In the genomic region with DNA sequence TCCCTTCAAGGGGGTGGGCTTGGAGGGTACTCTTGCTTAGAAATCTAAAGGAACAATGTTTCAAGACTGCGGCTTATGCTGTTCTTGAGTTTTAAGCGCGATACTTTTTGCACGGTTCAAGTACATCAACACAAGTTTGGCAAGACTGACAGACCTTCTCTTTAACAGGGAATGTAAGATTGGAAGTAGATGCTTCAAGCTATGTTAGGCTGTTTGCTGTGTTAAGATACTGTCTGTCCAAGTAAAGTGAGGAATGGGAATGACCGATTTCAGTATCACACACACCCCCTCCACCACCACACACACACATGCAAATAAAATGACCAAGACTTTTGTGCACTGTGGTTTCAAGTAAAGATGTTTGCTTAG, we compare ENCODE assay signal across 8 mouse cellular contexts. TPM values are rescaled to one million over a fixed set of nuclear protein-coding genes. Genes with fewer than 3 reads are reported as not detected.
DNase-seq lines count a peak whose midpoint lies in the region; ATAC-seq and TF ChIP-seq lines count a peak whose summit lies in the region.

No protein-coding gene starts in this region.

- no peaks in the 10 kb centered on the region for H3K27me3 ChIP-seq in lung, embryonic 14.5 days (ENCODE audit: insufficient read depth, low read length)
- no peaks in the 10 kb centered on the region for H3K27me3 ChIP-seq in forebrain, embryonic 13.5 days
- no peaks in the 10 kb centered on the region for H3K27me3 ChIP-seq in limb, embryonic 12.5 days
- H3K27me3 ChIP-seq in neural tube, embryonic 15.5 days (replicated peaks), result no peaks in the 10 kb centered on the region

- peak overlapping the region; percentile 61 for H3K4me3 ChIP-seq in lung, embryonic 14.5 days (ENCODE audit: low read depth, low read length)
- peak overlapping the region; percentile 72 for H3K4me3 ChIP-seq in forebrain, embryonic 13.5 days
- peak overlapping the region; percentile 65 for H3K4me3 ChIP-seq in limb, embryonic 12.5 days (replicated peaks)
- H3K4me3 ChIP-seq in neural tube, embryonic 15.5 days (replicated peaks), result peak overlapping the region; percentile 71

- no peaks in the 10 kb centered on the region for H3K4me1 ChIP-seq in lung, embryonic 14.5 days (ENCODE audit: insufficient read depth)
- H3K4me1 ChIP-seq in forebrain, embryonic 13.5 days, result peaks cover 6% of the 10 kb centered on the region; the same call in 1 of the 2 replicates
- H3K4me1 ChIP-seq in limb, embryonic 12.5 days (replicated peaks), result 0 out of 2 replicates have a peak, but pooled peaks cover 4% of the 10 kb centered on the region
- no peaks in the 10 kb centered on the region for H3K4me1 ChIP-seq in neural tube, embryonic 15.5 days

- TF ChIP-seq CTCF in lung, embryonic 14.5 days (IDR thresholded peaks at IDR 0.05; ENCODE audit: low read depth), result no peak

- no peak overlapping the region for H3K27ac ChIP-seq in lung, embryonic 14.5 days (ENCODE audit: low read depth)
- peak overlapping the region; percentile 75 for H3K27ac ChIP-seq in forebrain, embryonic 13.5 days
- no peak overlapping the region for H3K27ac ChIP-seq in limb, embryonic 12.5 days
- peak overlapping the region; percentile 91 for H3K27ac ChIP-seq in neural tube, embryonic 15.5 days (replicated peaks)

- H3K9ac ChIP-seq in lung, embryonic 14.5 days, result peak overlapping the region; percentile 56
- peak overlapping the region; percentile 84 for H3K9ac ChIP-seq in forebrain, embryonic 13.5 days
- H3K9ac ChIP-seq in limb, embryonic 12.5 days (replicated peaks), result peak overlapping the region; percentile 70
- peak overlapping the region; percentile 76 for H3K9ac ChIP-seq in neural tube, embryonic 15.5 days (replicated peaks)

- H3K4me2 ChIP-seq in lung, embryonic 14.5 days, result peak overlapping the region; percentile 62
- H3K4me2 ChIP-seq in forebrain, embryonic 13.5 days, result peak overlapping the region; percentile 64
- H3K4me2 ChIP-seq in limb, embryonic 12.5 days, result peak overlapping the region; percentile 77
- H3K4me2 ChIP-seq in neural tube, embryonic 15.5 days, result peak overlapping the region; percentile 70

- 5% methylated on average over 5 of the region's 5 CpGs for WGBS in lung, embryonic 14.5 days
- 8% methylated on average over 5 of the region's 5 CpGs for WGBS in forebrain, embryonic 13.5 days
- 11% methylated on average over 5 of the region's 5 CpGs for WGBS in limb, embryonic 12.5 days
- WGBS in neural tube, embryonic 15.5 days, result 5% methylated on average over 5 of the region's 5 CpGs

- no peak for DNase-seq in lung, embryonic 14.5 days
- no peak for DNase-seq in lung, adult 18-20 months
- no peak for DNase-seq in right cerebral cortex, postnatal 4 days
- no peak for DNase-seq in cerebellum, adult 11 months

- H3K9me3 ChIP-seq in lung, embryonic 14.5 days (ENCODE audit: low read depth, low read length), result no peaks in the 10 kb centered on the region
- no peaks in the 10 kb centered on the region for H3K9me3 ChIP-seq in forebrain, embryonic 13.5 days (replicated peaks)
- H3K9me3 ChIP-seq in limb, embryonic 12.5 days, result no peaks in the 10 kb centered on the region
- H3K9me3 ChIP-seq in neural tube, embryonic 15.5 days (replicated peaks), result no peaks in the 10 kb centered on the region

- ATAC-seq in lung, embryonic 14.5 days (ENCODE audit: insufficient read depth), result no peak; the same call in 1 of the 2 replicates
- no peak for ATAC-seq in forebrain, embryonic 13.5 days
- ATAC-seq in limb, embryonic 12.5 days (ENCODE audit: insufficient number of reproducible peaks, insufficient read depth, low FRiP score, low TSS enrichment, low read depth), result peak; percentile 23
- peak; percentile 33; the same call in 1 of the 2 replicates for ATAC-seq in neural tube, embryonic 15.5 days (ENCODE audit: low FRiP score)
- no peak for ATAC-seq in monocyte, adult 5-6 weeks (replicated peaks; ENCODE audit: insufficient number of reproducible peaks, low FRiP score, low TSS enrichment, poor library complexity, severe bottlenecking)

- no peaks in the 10 kb centered on the region for H3K36me3 ChIP-seq in lung, embryonic 14.5 days (ENCODE audit: insufficient read depth)
- H3K36me3 ChIP-seq in forebrain, embryonic 13.5 days (ENCODE audit: poor library complexity, severe bottlenecking), result no peaks in the 10 kb centered on the region
- H3K36me3 ChIP-seq in limb, embryonic 12.5 days, result no peaks in the 10 kb centered on the region
- no peaks in the 10 kb centered on the region for H3K36me3 ChIP-seq in neural tube, embryonic 15.5 days

RNA-seq across cellular contexts. Expression of a gene that starts 0.3 kb away (rescaled TPM):
- 1.9 and 2.6 TPM in 2 replicates for polyA plus RNA-seq in lung, embryonic 14.5 days (2014; fragmentation: Nextera tagmentation; extraction: Ambion mirVana)
- polyA plus RNA-seq in forebrain, embryonic 13.5 days (2015; fragmentation: Nextera tagmentation; extraction: Ambion mirVana), result 228 and 261 TPM in 2 replicates
- 2.9 and 4.0 TPM in 2 replicates for polyA plus RNA-seq in limb, embryonic 12.5 days (2016; fragmentation: Nextera tagmentation; extraction: Ambion mirVana)
- 304 and 344 TPM in 2 replicates for polyA plus RNA-seq in neural tube, embryonic 15.5 days (2015; fragmentation: Nextera tagmentation; extraction: Ambion mirVana)
- not detected in 3 replicates for total RNA-seq in monocyte, adult 5-6 weeks (2017)

RNA-seq across cellular contexts. Expression of a gene that starts 45.5 kb away (rescaled TPM):
- polyA plus RNA-seq in lung, embryonic 14.5 days (2014; fragmentation: Nextera tagmentation; extraction: Ambion mirVana), result 0.16 and 0.34 TPM in 2 replicates
- 2.3 and 2.5 TPM in 2 replicates for polyA plus RNA-seq in forebrain, embryonic 13.5 days (2015; fragmentation: Nextera tagmentation; extraction: Ambion mirVana)
- polyA plus RNA-seq in limb, embryonic 12.5 days (2016; fragmentation: Nextera tagmentation; extraction: Ambion mirVana), result 0.24 and 0.38 TPM in 2 replicates
- polyA plus RNA-seq in neural tube, embryonic 15.5 days (2015; fragmentation: Nextera tagmentation; extraction: Ambion mirVana), result 2.3 and 2.7 TPM in 2 replicates
- total RNA-seq in monocyte, adult 5-6 weeks (2017), result not detected in 3 replicates

Comparison
In these comparisons a context has a peak if more than half of its experiments do, and no peak if none do; other contexts are left out.
1. ATAC-seq: peak in limb, embryonic 12.5 days (single experiment) and neural tube, embryonic 15.5 days (single experiment); none in lung, embryonic 14.5 days (single experiment), forebrain, embryonic 13.5 days (single experiment) and monocyte, adult 5-6 weeks (single experiment).
2. H3K27ac ChIP-seq: peak in forebrain, embryonic 13.5 days (single experiment) and neural tube, embryonic 15.5 days (single experiment); none in lung, embryonic 14.5 days (single experiment) and limb, embryonic 12.5 days (single experiment).
3. RNA of a gene that starts 0.3 kb away (polyA plus RNA-seq): 304 to 344 TPM in neural tube, embryonic 15.5 days and 228 to 261 TPM in forebrain, embryonic 13.5 days; 2.9 to 4.0 TPM in limb, embryonic 12.5 days and 1.9 to 2.6 TPM in lung, embryonic 14.5 days; every median in the first group is over 10 times any median in the second.
4. Peak in every context shown above with its lines, with median percentiles within 50 percentile points of each other: H3K4me2 ChIP-seq, H3K4me3 ChIP-seq and H3K9ac ChIP-seq.